Mouse (Mus musculus): ENCODE data around the gene Rbm17. TPM values are rescaled to one million over a fixed set of nuclear protein-coding genes. Genes with fewer than 3 reads are reported as not detected.
"Not testable (repeated sequence)": the region's sequence is repeated elsewhere in the genome, so short reads cannot be mapped to it uniquely, and the experiment has no call there.

Gene Rbm17
- total and polyA plus RNA-seq, 2 experiments from 2014 or later = 57.3 to 128 TPM

- 77% methylated on average over 1 of the region's 1 CpGs for WGBS
- H3K4me2 ChIP-seq (ENCODE audit: low read depth, low read length) = no peak overlapping the region
Measured at GRCm38 (mm10) chr2:11542640-11543039, 61.3 kb downstream of the Rbm17 start.

DNA sequence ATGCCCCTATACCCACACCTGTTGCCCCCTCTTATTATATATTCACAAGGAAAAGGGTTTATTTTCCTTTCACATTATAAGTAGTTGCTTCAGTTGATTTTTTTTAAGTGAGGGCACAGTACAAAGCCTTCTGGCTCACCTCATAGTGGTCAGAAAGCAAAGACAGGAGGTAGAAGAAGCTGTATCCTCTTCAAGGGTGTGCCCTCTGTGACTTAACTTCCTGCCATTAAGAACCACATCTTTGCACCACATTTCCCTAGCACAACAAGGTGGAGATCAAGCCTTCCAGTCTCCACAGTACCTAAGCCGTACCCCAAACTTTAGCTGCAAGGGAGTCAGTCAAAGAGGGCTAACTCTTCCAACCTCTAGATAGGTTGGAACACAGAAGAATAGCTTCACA is 61.8 kb downstream of the Rbm17 start:
- Histone ChIP-seq H3K4me3 (ENCODE audit: low read length) (no peak overlapping the region), H3K9me3 (ENCODE audit: low read length) (no peaks in the 10 kb centered on the region), H3K4me1 (ENCODE audit: insufficient read depth, low read length) (no peaks in the 10 kb centered on the region), H3K4me2 (ENCODE audit: low read depth, low read length) (no peak overlapping the region), H3K36me3 (ENCODE audit: insufficient read depth, low read length) (no peaks in the 10 kb centered on the region), H3K27me3 (ENCODE audit: insufficient read depth, low read length) (no peaks in the 10 kb centered on the region), H3K27ac (no peak overlapping the region), H3K9ac (replicated peaks; ENCODE audit: low read length) (no peak overlapping the region)
- DNase-seq (ENCODE audit: low spot score) = no peak
- 100% methylated on average over 1 of the region's 1 CpGs for WGBS
- TF ChIP-seq CTCF (IDR thresholded peaks at IDR 0.05; ENCODE audit: low read depth) = no peak
- no peak for ATAC-seq

More at GRCm38 (mm10) chr2:11542640-11543039, 61.3 kb downstream of the Rbm17 start:
- Histone ChIP-seq H3K9ac (replicated peaks; ENCODE audit: low read length) (no peak overlapping the region), H3K4me1 (ENCODE audit: insufficient read depth, low read length) (no peaks in the 10 kb centered on the region), H3K4me3 (ENCODE audit: low read length) (no peak overlapping the region), H3K27ac (no peak overlapping the region), H3K36me3 (ENCODE audit: insufficient read depth, low read length) (no peaks in the 10 kb centered on the region), H3K27me3 (ENCODE audit: insufficient read depth, low read length) (no peaks in the 10 kb centered on the region), H3K9me3 (ENCODE audit: low read length) (no peaks in the 10 kb centered on the region)
- TF ChIP-seq CTCF (IDR thresholded peaks at IDR 0.05; ENCODE audit: low read depth) = peak; percentile 77
- ATAC-seq (peak; percentile 84), DNase-seq (ENCODE audit: low spot score) (peak; percentile 73)

- H3K9me3 ChIP-seq (ENCODE audit: low read length); H3K36me3 ChIP-seq (ENCODE audit: insufficient read depth, low read length); H3K9ac ChIP-seq (replicated peaks; ENCODE audit: low read length); H3K4me2 ChIP-seq (ENCODE audit: low read depth, low read length); ATAC-seq; H3K27ac ChIP-seq; DNase-seq (ENCODE audit: low spot score); H3K4me1 ChIP-seq (ENCODE audit: insufficient read depth, low read length); H3K27me3 ChIP-seq (ENCODE audit: insufficient read depth, low read length); H3K4me3 ChIP-seq (ENCODE audit: low read length): not testable (repeated sequence)
- WGBS = 77% methylated on average over 1 of the region's 1 CpGs
Measured at GRCm38 (mm10) chr2:11541528-11541927, 62.4 kb downstream of the Rbm17 start.

DNA sequence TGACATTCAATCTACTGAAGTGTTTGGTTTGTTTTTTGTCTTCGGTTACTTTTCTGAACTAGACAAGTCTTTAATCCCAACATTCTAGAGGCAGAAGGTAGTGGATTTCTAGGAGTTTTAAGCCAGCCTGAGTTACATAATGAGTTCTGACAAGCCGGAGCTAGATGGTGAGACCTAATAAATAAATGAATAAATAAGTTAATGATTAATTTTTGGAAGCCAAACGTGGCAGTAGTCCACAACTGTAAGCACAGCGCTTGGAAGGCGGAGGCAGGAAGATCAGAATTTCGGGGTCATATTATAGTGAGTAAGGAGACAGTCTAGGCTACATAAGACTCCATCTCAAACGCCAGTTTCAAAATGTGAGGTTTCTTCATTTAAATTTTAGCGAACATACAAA is 68.0 kb downstream of the Rbm17 start:
- H3K9ac ChIP-seq (replicated peaks; ENCODE audit: low read length) = peak overlapping the region; percentile 51; the same call in 1 of the 2 replicates

More for the DNA sequence above, 68.0 kb downstream of the Rbm17 start:
- ATAC-seq (no peak), DNase-seq (ENCODE audit: low spot score) (no peak)
- 66% methylated on average over 8 of the region's 8 CpGs for WGBS
- Histone ChIP-seq H3K27ac (no peak overlapping the region), H3K36me3 (ENCODE audit: insufficient read depth, low read length) (no peaks in the 10 kb centered on the region), H3K27me3 (ENCODE audit: insufficient read depth, low read length) (no peaks in the 10 kb centered on the region), H3K9me3 (ENCODE audit: low read length) (no peaks in the 10 kb centered on the region), H3K4me1 (ENCODE audit: insufficient read depth, low read length) (no peaks in the 10 kb centered on the region), H3K4me2 (ENCODE audit: low read depth, low read length) (peak overlapping the region; percentile 79), H3K4me3 (ENCODE audit: low read length) (peak overlapping the region; percentile 47)
- no peak for TF ChIP-seq CTCF (IDR thresholded peaks at IDR 0.05; ENCODE audit: low read depth)

Other genes starting within 250 kb of the Rbm17 start
- gene Pfkfb3, start 50.1 kb downstream of the Rbm17 start, total RNA-seq (2014; rRNA removed) = 15.6 and 21.3 TPM in 2 replicates
- 18.5 and 19.6 TPM in 2 replicates for gene Pfkfb3, start 50.1 kb downstream of the Rbm17 start, polyA plus RNA-seq (2015; fragmentation: Nextera tagmentation; extraction: Ambion mirVana)
- gene Gm17490, start 22.1 kb upstream of the Rbm17 start, total RNA-seq (2014; rRNA removed) = not detected in 2 replicates
- not detected in 2 replicates for gene Gm17490, start 22.1 kb upstream of the Rbm17 start, polyA plus RNA-seq (2015; fragmentation: Nextera tagmentation; extraction: Ambion mirVana)
- 0.04 TPM in 1 of 2 replicates, not detected in the other for gene Il2ra, start 38.7 kb upstream of the Rbm17 start, total RNA-seq (2014; rRNA removed)
- 0.04 and 0.05 TPM in 2 replicates for gene Il2ra, start 38.7 kb upstream of the Rbm17 start, polyA plus RNA-seq (2015; fragmentation: Nextera tagmentation; extraction: Ambion mirVana)
- 0.47 and 1.1 TPM in 2 replicates for gene Il15ra, start 101.1 kb upstream of the Rbm17 start, total RNA-seq (2014; rRNA removed)
- gene Il15ra, start 101.1 kb upstream of the Rbm17 start, polyA plus RNA-seq (2015; fragmentation: Nextera tagmentation; extraction: Ambion mirVana) = 2.0 and 2.5 TPM in 2 replicates
- 85.1 and 102 TPM in 2 replicates for gene Fbh1, start 173.4 kb upstream of the Rbm17 start, total RNA-seq (2014; rRNA removed)
- 85.0 and 85.7 TPM in 2 replicates for gene Fbh1, start 173.4 kb upstream of the Rbm17 start, polyA plus RNA-seq (2015; fragmentation: Nextera tagmentation; extraction: Ambion mirVana)
- 42.6 and 43.4 TPM in 2 replicates for gene Ankrd16, start 173.7 kb upstream of the Rbm17 start, total RNA-seq (2014; rRNA removed)
- 35.7 and 36.7 TPM in 2 replicates for gene Ankrd16, start 173.7 kb upstream of the Rbm17 start, polyA plus RNA-seq (2015; fragmentation: Nextera tagmentation; extraction: Ambion mirVana)

Measured in hindbrain, postnatal 0 days (tissue).